Mouse (Mus musculus) spleen, adult 2 months (tissue): Measurements from ENCODE around the gene Gm14190. TPM values are rescaled to one million over a fixed set of nuclear protein-coding genes. Genes with fewer than 3 reads are reported as not detected.
"Not testable (repeated sequence)": the region's sequence is repeated elsewhere in the genome, so short reads cannot be mapped to it uniquely, and the experiment has no call there.

Experiments
- DNase-seq, 2 experiments: peaks; one replicate each; pipeline versions ENCODE4 v3.0.0 to v3.0.0-alpha.2; 2012 to 2021; ENCODE audit warnings: low spot score in 2 of 2, low read depth in 1 of 2
- H3K27ac ChIP-seq: fragments of 200-500 bp; 2 replicates; pipeline ENCODE4 v1.5.1; 2012; ENCODE audit warnings: low read length, inconsistent platforms; ENCODE audit not compliant: insufficient read depth
- H3K27me3 ChIP-seq: fragments of 200-500 bp; 2 replicates; pipeline ENCODE4 v1.6.1; 2012; ENCODE audit warnings: mild to moderate bottlenecking, moderate library complexity, low read length, inconsistent platforms; ENCODE audit not compliant: control insufficient read depth, insufficient read depth
- H3K36me3 ChIP-seq: fragments of 200-500 bp; 2 replicates; pipeline ENCODE4 v1.6.1; 2012; ENCODE audit warnings: mild to moderate bottlenecking, low read length, inconsistent platforms; ENCODE audit not compliant: control insufficient read depth, insufficient read depth
- H3K4me1 ChIP-seq: fragments of 200-500 bp; 2 replicates; pipeline ENCODE4 v1.6.1; 2011; ENCODE audit warnings: inconsistent platforms; ENCODE audit not compliant: control insufficient read depth, insufficient read depth, insufficient read length
- H3K4me3 ChIP-seq: fragments of 200-500 bp; 2 replicates; pipeline ENCODE4 v1.5.1; 2011; ENCODE audit warnings: mild to moderate bottlenecking, inconsistent platforms; ENCODE audit not compliant: insufficient read depth, insufficient read length; ENCODE audit errors: extremely low read depth
- CTCF ChIP-seq: fragments of 200-500 bp; IDR thresholded peaks from 2 replicates; pipeline ENCODE4 v1.5.1; 2011; ENCODE audit warnings: mild to moderate bottlenecking, inconsistent platforms; ENCODE audit not compliant: insufficient read depth, insufficient read length, insufficient replicate concordance; ENCODE audit errors: extremely low read depth
- POLR2A ChIP-seq: fragments of 200-500 bp; IDR thresholded peaks from 2 replicates; pipeline ENCODE4 v1.6.1; 2011; ENCODE audit warnings: low read depth, low read length, inconsistent platforms
- WGBS: fragments of 180-500 bp; shearing (Covaris S2); methylation state at CpG from one replicate; pipeline ENCODE4 v1.1.7; 2018; 5-methylcytosine and 5-hydroxymethylcytosine counted together
- polyA plus RNA-seq: library from polyadenylated mRNA; depleted of rRNA; stranded (reverse); fragments of >200 nt; gene quantifications from 2 replicates; pipeline ENCODE4 v1.2.3, GENCODE M21; 2012; rRNA removed

The Gm14190 gene
- not detected in 2 replicates for polyA plus RNA-seq

DNA sequence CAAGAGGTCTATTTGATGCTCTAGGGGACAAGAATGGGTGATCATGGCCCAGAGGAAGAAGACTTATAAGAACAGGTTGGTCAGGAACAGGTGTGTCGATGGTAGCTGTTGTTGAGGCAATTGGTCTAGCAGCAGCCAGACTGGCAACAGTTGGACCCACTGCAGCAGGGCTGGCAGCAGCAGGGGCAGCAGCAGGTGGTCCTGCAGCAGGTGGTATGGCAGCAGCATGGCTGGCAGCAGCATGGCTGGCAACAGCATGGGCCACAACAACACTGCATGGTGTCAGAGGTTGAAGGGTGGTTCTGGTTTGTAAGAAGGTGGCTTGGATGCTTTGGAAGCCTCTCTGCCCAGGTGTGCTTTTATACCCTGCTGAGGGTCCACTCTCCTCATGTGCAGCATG lies at the start of gene Gm14190:
Gm14190 (minus strand) TSS at position 278 of the 400 bp plus-strand sequence.
- TF ChIP-seq POLR2A (no peak), CTCF (no peak)
- no peak within 1 kb of the TSS for H3K4me3 ChIP-seq
- no peak within 1 kb of the TSS for H3K27ac ChIP-seq
- DNase-seq, result no peak
- no peaks in the 10 kb centered on the region for H3K36me3 ChIP-seq
- H3K27me3 ChIP-seq, result no peaks in the 10 kb centered on the region
- H3K4me1 ChIP-seq, result no peaks in the 10 kb centered on the region
- 96% methylated on average over 1 of the region's 1 CpGs for WGBS

GRCm38 (mm10) chr11:99734190-99734589 lies 43.6 kb upstream of the Gm14190 start, which contains the start of gene Gm14180:
Gene Gm14180, minus strand, starts transcription at chr11:99734290.
- 59% methylated on average over 2 of the region's 2 CpGs for WGBS
- DNase-seq, result no peak
- Histone ChIP-seq H3K36me3 (no peaks in the 10 kb centered on the region), H3K4me1 (no peaks in the 10 kb centered on the region), H3K27me3 (no peaks in the 10 kb centered on the region), H3K4me3 (no peak within 1 kb of the TSS), H3K27ac (no peak within 1 kb of the TSS)
- TF ChIP-seq POLR2A (no peak), CTCF (no peak)

DNA sequence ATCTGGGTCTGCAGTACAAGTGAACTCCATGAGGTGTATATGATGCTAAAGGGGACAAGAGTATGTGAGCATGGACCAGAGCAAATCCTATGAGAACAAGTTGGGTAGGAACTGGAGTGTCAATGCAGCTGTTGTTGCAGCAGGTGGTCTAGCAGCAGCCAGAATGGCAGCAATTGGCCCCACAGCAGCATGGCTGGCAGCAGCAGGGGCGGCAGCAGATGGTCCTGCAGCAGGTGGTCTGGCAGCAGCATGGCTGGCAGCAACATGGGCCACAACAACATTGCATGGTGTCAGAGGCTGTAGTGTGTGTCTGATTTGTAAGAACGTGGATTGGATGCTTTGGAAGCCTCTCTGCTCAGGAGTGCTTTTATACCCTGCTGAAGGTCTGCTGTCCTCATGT lies 33.5 kb upstream of the Gm14190 start:
- Histone ChIP-seq H3K36me3 (no peaks in the 10 kb centered on the region), H3K4me3 (no peak overlapping the region), H3K27ac (no peak overlapping the region), H3K4me1 (no peaks in the 10 kb centered on the region), H3K27me3 (no peaks in the 10 kb centered on the region)
- no peak for DNase-seq
- TF ChIP-seq CTCF (no peak), POLR2A (no peak)
- WGBS, result 80% methylated on average over 2 of the region's 2 CpGs

GRCm38 (mm10) chr11:99718759-99719158 lies 28.2 kb upstream of the Gm14190 start:
- 92% methylated on average over 1 of the region's 1 CpGs for WGBS
- no peaks in the 10 kb centered on the region for H3K4me1 ChIP-seq
- H3K27me3 ChIP-seq, result no peaks in the 10 kb centered on the region
- no peak for TF ChIP-seq POLR2A
- no peak for TF ChIP-seq CTCF
- no peak overlapping the region for H3K27ac ChIP-seq
- no peak overlapping the region for H3K4me3 ChIP-seq
- no peak for DNase-seq
- no peaks in the 10 kb centered on the region for H3K36me3 ChIP-seq

GRCm38 (mm10) chr11:99685235-99685634 lies 5.3 kb downstream of the Gm14190 start:
- H3K36me3 ChIP-seq, DNase-seq, H3K4me1 ChIP-seq, H3K27ac ChIP-seq, H3K4me3 ChIP-seq, H3K27me3 ChIP-seq: not testable (repeated sequence)
- 86% methylated on average over 1 of the region's 1 CpGs for WGBS

DNA sequence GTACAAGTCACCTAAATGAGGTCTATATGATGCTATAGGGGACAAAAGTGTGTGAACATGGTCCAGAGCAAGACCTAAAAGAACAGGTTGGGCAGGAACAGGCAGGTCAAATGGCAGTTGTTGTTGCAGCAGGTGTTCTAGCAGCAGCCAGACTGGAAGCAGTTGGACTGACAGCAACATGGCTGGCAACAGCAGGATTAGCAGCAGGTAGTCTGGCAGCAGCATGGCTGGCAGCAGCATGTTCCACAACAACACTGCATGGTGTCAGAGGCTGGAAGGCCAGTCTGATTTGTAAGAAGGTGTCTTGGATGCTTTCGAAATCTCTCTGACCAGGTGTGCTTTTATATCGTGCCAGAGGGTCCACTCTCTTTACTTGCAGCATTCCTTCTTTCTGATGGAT lies 7.1 kb downstream of the Gm14190 start:
- 81% methylated on average over 2 of the region's 2 CpGs for WGBS
- no peaks in the 10 kb centered on the region for H3K4me1 ChIP-seq
- DNase-seq, result no peak
- no peaks in the 10 kb centered on the region for H3K36me3 ChIP-seq
- H3K4me3 ChIP-seq, result no peak overlapping the region
- no peak overlapping the region for H3K27ac ChIP-seq
- TF ChIP-seq CTCF (no peak), POLR2A (no peak)
- H3K27me3 ChIP-seq, result no peaks in the 10 kb centered on the region

DNA sequence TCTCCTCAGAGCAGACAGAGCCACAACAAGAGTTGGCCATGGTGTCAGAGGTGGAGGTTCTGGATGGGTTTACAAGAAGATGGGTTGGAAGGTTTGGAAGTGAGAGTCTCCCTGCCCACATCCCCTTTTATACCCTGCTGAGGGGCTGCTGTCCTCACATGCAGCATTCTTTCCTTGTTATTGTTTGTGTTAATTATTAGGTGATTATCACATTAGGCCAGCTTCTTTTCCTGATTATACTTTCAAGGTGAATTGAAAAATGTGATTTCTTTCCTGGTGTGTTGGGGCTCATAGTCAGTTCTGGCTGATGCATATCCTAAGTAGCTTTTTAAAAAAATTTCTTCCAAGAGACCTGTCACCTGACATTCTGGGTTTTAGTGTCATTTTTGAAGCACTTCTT lies 24.7 kb downstream of the Gm14190 start, which contains the start of gene Krtap4-6:
Krtap4-6 (minus strand) TSS at position 101 of the 400 bp plus-strand sequence.
- DNase-seq, result no peak
- H3K4me3 ChIP-seq, result no peak within 1 kb of the TSS
- H3K36me3 ChIP-seq, result no peaks in the 10 kb centered on the region
- no peak for TF ChIP-seq POLR2A
- TF ChIP-seq CTCF, result no peak
- H3K27me3 ChIP-seq, result no peaks in the 10 kb centered on the region
- no peak within 1 kb of the TSS for H3K27ac ChIP-seq
- no peaks in the 10 kb centered on the region for H3K4me1 ChIP-seq

DNA sequence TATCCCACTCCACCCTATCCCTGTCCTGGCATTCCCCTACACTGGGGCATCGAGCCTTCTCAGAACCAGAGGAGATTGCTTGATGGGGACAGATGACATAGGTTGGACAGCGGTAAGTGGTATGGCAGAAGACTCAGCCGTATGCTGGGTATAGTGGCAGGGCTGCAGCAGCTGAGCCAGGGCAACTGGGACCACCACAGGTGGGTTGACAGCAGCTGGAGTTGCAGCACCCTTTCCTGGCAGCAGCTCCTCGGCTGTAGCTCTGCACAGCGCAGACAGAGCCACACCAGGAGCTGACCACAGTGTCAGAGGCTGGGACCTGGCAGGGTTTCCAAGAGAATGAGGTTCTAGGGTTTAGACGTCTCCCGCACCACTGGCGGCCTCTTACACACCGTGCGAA lies 27.7 kb downstream of the Gm14190 start:
- 84% methylated on average over 10 of the region's 10 CpGs for WGBS
- no peaks in the 10 kb centered on the region for H3K36me3 ChIP-seq

More for the DNA sequence above, 27.7 kb downstream of the Gm14190 start:
- no peaks in the 10 kb centered on the region for H3K27me3 ChIP-seq
- no peak overlapping the region for H3K27ac ChIP-seq
- DNase-seq, result no peak
- H3K4me3 ChIP-seq, result no peak overlapping the region
- TF ChIP-seq POLR2A, result no peak
- TF ChIP-seq CTCF, result no peak
- no peaks in the 10 kb centered on the region for H3K4me1 ChIP-seq
